Mouse (Mus musculus) forebrain, embryonic 11.5 days (tissue): ENCODE measurements around the gene Arcn1. TPM values are rescaled to one million over a fixed set of nuclear protein-coding genes. Genes with fewer than 3 reads are reported as not detected.
"Not testable (repeated sequence)": the region's sequence is repeated elsewhere in the genome, so short reads cannot be mapped to it uniquely, and the experiment has no call there.

Experiments
- ATAC-seq: fragments of 200-750 bp; cut with Nextera tagmentation; replicated peaks from 2 replicates; pipeline ENCODE4 v1.8.0; 2017; ENCODE audit warnings: moderate TSS enrichment; ENCODE audit not compliant: low FRiP score
- DNase-seq: peaks from one replicate; pipeline ENCODE4 v3.0.0-alpha.2; 2017; ENCODE audit warnings: low spot score
- H3K27ac ChIP-seq: fragments of 300-500 bp; sonication (generic); 2 replicates; pipeline ENCODE4 v1.5.1; 2014; ENCODE audit warnings: low read depth, low read length
- H3K27me3 ChIP-seq: fragments of 300-500 bp; sonication (generic); 2 replicates; pipeline ENCODE4 v1.6.1; 2014; ENCODE audit warnings: mild to moderate bottlenecking, low read length, mixed read lengths; ENCODE audit not compliant: control insufficient read depth, insufficient read depth
- H3K36me3 ChIP-seq: fragments of 300-500 bp; sonication (generic); 2 replicates; pipeline ENCODE4 v1.6.1; 2014; ENCODE audit warnings: mild to moderate bottlenecking, low read length, moderate library complexity, mixed read lengths; ENCODE audit not compliant: control insufficient read depth, insufficient read depth
- H3K4me1 ChIP-seq: fragments of 300-500 bp; sonication (generic); replicated peaks from 2 replicates; pipeline ENCODE4 v1.6.1; 2014; ENCODE audit warnings: low read length, mixed read lengths; ENCODE audit not compliant: control insufficient read depth, insufficient read depth
- H3K4me2 ChIP-seq: fragments of 300-500 bp; sonication (generic); 2 replicates; pipeline ENCODE4 v1.6.1; 2014; ENCODE audit warnings: low read depth, mild to moderate bottlenecking, low read length, moderate library complexity, mixed read lengths; ENCODE audit not compliant: severe bottlenecking
- H3K4me3 ChIP-seq: fragments of 300-500 bp; sonication (generic); 2 replicates; pipeline ENCODE4 v1.5.1; 2014; ENCODE audit warnings: low read depth, low read length
- H3K9ac ChIP-seq: fragments of 300-500 bp; sonication (generic); 2 replicates; pipeline ENCODE4 v1.6.1; 2014; ENCODE audit warnings: low read length
- H3K9me3 ChIP-seq: fragments of 300-500 bp; sonication (generic); 2 replicates; pipeline ENCODE4 v1.6.1; 2016; ENCODE audit warnings: low read length, mixed read lengths; ENCODE audit not compliant: control insufficient read depth
- WGBS: fragments of 180-500 bp; shearing (Covaris S2); extraction: QIAGEN DNeasy Blood & Tissue Kit; methylation state at CpG from one replicate; pipeline ENCODE4 v1.1.7; 2014; 5-methylcytosine and 5-hydroxymethylcytosine counted together
- polyA plus RNA-seq: library from polyadenylated mRNA; unstranded; fragments of >200 nt; fragmentation: Nextera tagmentation; extraction: Ambion mirVana; gene quantifications from 2 replicates; pipeline ENCODE4 v1.2.1, GENCODE M21; 2014

The Arcn1 gene
- polyA plus RNA-seq, 1 experiment from 2014 or later, result 185 TPM

GRCm38 (mm10) chr9:44768029-44768394 is 367 bp upstream of the Arcn1 start:
- DNase-seq, H3K36me3 ChIP-seq, ATAC-seq, H3K9ac ChIP-seq, H3K4me1 ChIP-seq, H3K27me3 ChIP-seq, H3K9me3 ChIP-seq, H3K27ac ChIP-seq: not testable (repeated sequence)
- Histone ChIP-seq H3K4me2 (peak overlapping the region; percentile 27; the same call in 1 of the 2 replicates), H3K4me3 (peak overlapping the region; percentile 99)
- WGBS, result 47% methylated on average over 7 of the region's 9 CpGs

GRCm38 (mm10) chr9:44760873-44761272 is 6.8 kb downstream of the Arcn1 start:
- ATAC-seq, result no peak
- 88% methylated on average over 2 of the region's 2 CpGs for WGBS
- H3K4me1 ChIP-seq, result 0 out of 2 replicates have a peak, but pooled peaks cover 4% of the 10 kb centered on the region
- no peak overlapping the region for H3K4me2 ChIP-seq
- H3K9ac ChIP-seq, result no peak overlapping the region
- no peak overlapping the region for H3K27ac ChIP-seq
- H3K27me3 ChIP-seq, result no peaks in the 10 kb centered on the region
- no peak overlapping the region for H3K4me3 ChIP-seq
- H3K9me3 ChIP-seq, result no peaks in the 10 kb centered on the region
- H3K36me3 ChIP-seq, result no peaks in the 10 kb centered on the region; the same call in 1 of the 2 replicates
- DNase-seq, result no peak

GRCm38 (mm10) chr9:44748473-44748872 is 19.2 kb downstream of the Arcn1 start:
- no peak for DNase-seq
- Histone ChIP-seq H3K27me3 (no peaks in the 10 kb centered on the region), H3K9ac (no peak overlapping the region), H3K4me2 (no peak overlapping the region), H3K36me3 (peaks cover 13% of the 10 kb centered on the region; the same call in 1 of the 2 replicates), H3K4me3 (no peak overlapping the region), H3K9me3 (no peaks in the 10 kb centered on the region), H3K27ac (no peak overlapping the region), H3K4me1 (no peaks in the 10 kb centered on the region)
- no peak for ATAC-seq
- WGBS, result 95% methylated on average over 7 of the region's 7 CpGs

GRCm38 (mm10) chr9:44747341-44747740 is 20.3 kb downstream of the Arcn1 start:
- 88% methylated on average over 3 of the region's 3 CpGs for WGBS
- H3K27ac ChIP-seq, result no peak overlapping the region
- no peaks in the 10 kb centered on the region for H3K9me3 ChIP-seq
- no peaks in the 10 kb centered on the region for H3K27me3 ChIP-seq
- no peak overlapping the region for H3K4me3 ChIP-seq
- no peak for ATAC-seq
- no peak for DNase-seq
- peaks cover 13% of the 10 kb centered on the region; the same call in 1 of the 2 replicates for H3K36me3 ChIP-seq
- no peak overlapping the region for H3K4me2 ChIP-seq
- H3K4me1 ChIP-seq, result no peaks in the 10 kb centered on the region
- H3K9ac ChIP-seq, result no peak overlapping the region

GRCm38 (mm10) chr9:44746666-44747065 is 21.0 kb downstream of the Arcn1 start:
- WGBS, result 96% methylated on average over 3 of the region's 3 CpGs
- no peak for ATAC-seq
- no peaks in the 10 kb centered on the region for H3K4me1 ChIP-seq
- DNase-seq, result no peak
- H3K4me2 ChIP-seq, result no peak overlapping the region
- peaks cover 13% of the 10 kb centered on the region; the same call in 1 of the 2 replicates for H3K36me3 ChIP-seq
- H3K9ac ChIP-seq, result no peak overlapping the region
- no peaks in the 10 kb centered on the region for H3K9me3 ChIP-seq
- H3K27ac ChIP-seq, result no peak overlapping the region
- H3K27me3 ChIP-seq, result no peaks in the 10 kb centered on the region
- H3K4me3 ChIP-seq, result no peak overlapping the region

GRCm38 (mm10) chr9:44745371-44745770 is 22.3 kb downstream of the Arcn1 start:
- no peak for DNase-seq
- H3K9me3 ChIP-seq, result no peaks in the 10 kb centered on the region
- peaks cover 10% of the 10 kb centered on the region; the same call in 1 of the 2 replicates for H3K36me3 ChIP-seq
- 94% methylated on average over 7 of the region's 7 CpGs for WGBS
- no peaks in the 10 kb centered on the region for H3K27me3 ChIP-seq
- no peaks in the 10 kb centered on the region for H3K4me1 ChIP-seq
- H3K4me2 ChIP-seq, result no peak overlapping the region
- ATAC-seq, result no peak
- no peak overlapping the region for H3K27ac ChIP-seq
- H3K9ac ChIP-seq, result no peak overlapping the region
- H3K4me3 ChIP-seq, result no peak overlapping the region

GRCm38 (mm10) chr9:44740663-44741192 is 26.9 kb downstream of the Arcn1 start:
- Histone ChIP-seq H3K4me1 (no peaks in the 10 kb centered on the region), H3K27ac (no peak overlapping the region), H3K27me3 (no peaks in the 10 kb centered on the region), H3K36me3 (peaks cover 3% of the 10 kb centered on the region; the same call in 1 of the 2 replicates), H3K4me3 (no peak overlapping the region), H3K9ac (no peak overlapping the region), H3K9me3 (no peaks in the 10 kb centered on the region), H3K4me2 (no peak overlapping the region)
- ATAC-seq, result no peak
- no peak for DNase-seq
- 78% methylated on average over 1 of the region's 1 CpGs for WGBS

- Histone ChIP-seq H3K27ac (no peak overlapping the region), H3K9me3 (no peaks in the 10 kb centered on the region), H3K9ac (no peak overlapping the region), H3K4me2 (no peak overlapping the region), H3K4me1 (peaks cover 10% of the 10 kb centered on the region), H3K27me3 (peaks cover 3% of the 10 kb centered on the region; the same call in 1 of the 2 replicates), H3K36me3 (no peaks in the 10 kb centered on the region), H3K4me3 (no peak overlapping the region)
- ATAC-seq (no peak), DNase-seq (no peak)
- WGBS, result 76% methylated on average over 8 of the region's 8 CpGs
Observed at GRCm38 (mm10) chr9:44737240-44737949, 30.2 kb downstream of the Arcn1 start.

GRCm38 (mm10) chr9:44736301-44736700 is 31.3 kb downstream of the Arcn1 start:
- Histone ChIP-seq H3K27me3 (peaks cover 3% of the 10 kb centered on the region; the same call in 1 of the 2 replicates), H3K27ac (no peak overlapping the region), H3K4me2 (no peak overlapping the region), H3K9me3 (no peaks in the 10 kb centered on the region), H3K36me3 (no peaks in the 10 kb centered on the region), H3K4me3 (no peak overlapping the region), H3K9ac (no peak overlapping the region), H3K4me1 (peaks cover 10% of the 10 kb centered on the region)
- DNase-seq, result no peak
- no peak for ATAC-seq
- WGBS, result 69% methylated on average over 2 of the region's 2 CpGs
